Mouse (Mus musculus): ENCODE data around the gene Apod.
"Not testable (repeated sequence)": the region's sequence is repeated elsewhere in the genome, so short reads cannot be mapped to it uniquely, and the experiment has no call there.

Gene Apod

DNA sequence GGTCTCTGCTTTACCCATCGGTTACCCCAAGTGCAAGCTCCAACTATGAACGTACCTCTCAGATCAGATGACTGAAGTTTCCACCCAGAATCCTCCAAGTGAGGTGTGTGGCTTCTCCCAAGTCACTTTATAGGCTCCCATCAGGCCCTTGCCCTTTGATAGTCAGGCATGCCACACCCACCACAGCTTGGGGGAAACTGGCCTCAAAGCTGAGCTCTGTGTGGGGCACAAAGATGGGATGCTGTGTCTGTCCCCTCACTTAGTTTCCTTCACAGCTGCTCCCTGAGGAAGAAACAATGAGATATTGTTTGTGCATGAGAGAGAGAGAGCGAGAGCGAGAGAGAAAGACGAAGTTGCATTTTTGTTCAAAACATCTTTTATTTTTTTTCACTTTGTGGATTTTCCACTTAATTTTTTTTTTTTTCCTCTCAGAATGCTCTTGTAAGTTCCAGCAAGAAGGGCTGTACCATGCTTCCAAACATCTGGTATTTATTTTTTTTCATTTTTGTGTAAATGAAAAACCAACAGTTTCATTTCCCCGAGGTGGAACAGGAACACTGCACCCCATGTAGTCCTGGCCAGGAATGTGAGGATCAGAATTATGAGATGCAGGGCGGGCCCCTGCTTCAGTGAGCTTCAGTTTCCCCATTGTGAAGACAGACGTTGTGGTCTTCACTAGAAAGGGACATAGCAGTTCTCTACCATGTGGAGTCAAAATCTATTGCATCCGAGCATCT is at the start of gene Apod:
TSS of gene Apod (minus strand) at position 312 of the 737 bp plus-strand sequence.
- no peak for DNase-seq

- no peak for DNase-seq
Observed at GRCm38 (mm10) chr16:31363685-31364436, 49.3 kb upstream of the Apod start.

- DNase-seq, result no peak
Observed at GRCm38 (mm10) chr16:31359542-31359941, 44.9 kb upstream of the Apod start.

GRCm38 (mm10) chr16:31358991-31359390 is 44.4 kb upstream of the Apod start:
- no peak for DNase-seq

DNA sequence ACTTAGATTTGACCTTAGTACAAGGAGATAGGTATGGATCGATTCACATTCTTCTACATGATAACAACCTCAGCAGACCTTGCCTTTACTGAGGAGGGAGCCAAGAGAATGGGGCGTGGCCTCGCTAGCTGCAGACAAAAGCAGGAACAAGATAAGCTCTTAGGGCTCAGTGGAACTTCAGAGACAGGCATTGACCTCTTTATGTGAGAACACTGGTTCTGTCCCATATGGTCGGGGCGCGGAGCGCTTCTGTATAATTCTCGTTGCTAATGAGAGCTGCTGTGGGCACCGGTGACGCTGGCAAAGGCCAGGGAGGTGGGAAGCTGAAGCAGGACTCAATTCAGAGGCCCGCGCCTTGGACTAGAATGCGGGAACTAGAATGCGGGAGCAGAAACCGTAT is 44.0 kb upstream of the Apod start:
- no peak for DNase-seq

- DNase-seq, result no peak
Observed at GRCm38 (mm10) chr16:31355882-31356281, 41.3 kb upstream of the Apod start.

GRCm38 (mm10) chr16:31354341-31355329 is 40.0 kb upstream of the Apod start:
- peak; percentile 73 for DNase-seq

- no peak for DNase-seq
Observed at GRCm38 (mm10) chr16:31352996-31353395, 38.4 kb upstream of the Apod start.

DNA sequence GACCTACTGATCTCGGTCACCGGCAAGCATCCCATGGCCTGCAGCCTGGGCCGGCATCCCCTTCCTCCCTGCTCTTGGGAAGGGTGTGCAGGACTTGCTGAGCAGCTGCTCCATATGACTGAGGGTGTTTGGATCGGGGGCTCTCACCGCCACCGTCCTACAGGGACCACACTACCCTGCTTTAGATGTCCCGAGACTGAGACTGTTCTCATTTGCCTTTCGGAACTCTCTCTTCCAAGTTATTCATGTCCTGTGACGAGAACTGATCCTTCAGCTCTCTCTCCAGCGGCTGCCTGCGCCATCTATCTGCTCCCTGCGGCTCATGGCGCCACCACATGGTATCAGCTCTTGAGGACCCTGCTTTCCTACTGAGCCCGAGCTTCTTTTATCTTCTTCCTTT is 33.0 kb upstream of the Apod start:
- DNase-seq, result peak; percentile 43

GRCm38 (mm10) chr16:31342966-31343365 is 28.4 kb upstream of the Apod start:
- no peak for DNase-seq

GRCm38 (mm10) chr16:31342556-31342955 is 27.9 kb upstream of the Apod start:
- DNase-seq, result no peak

DNA sequence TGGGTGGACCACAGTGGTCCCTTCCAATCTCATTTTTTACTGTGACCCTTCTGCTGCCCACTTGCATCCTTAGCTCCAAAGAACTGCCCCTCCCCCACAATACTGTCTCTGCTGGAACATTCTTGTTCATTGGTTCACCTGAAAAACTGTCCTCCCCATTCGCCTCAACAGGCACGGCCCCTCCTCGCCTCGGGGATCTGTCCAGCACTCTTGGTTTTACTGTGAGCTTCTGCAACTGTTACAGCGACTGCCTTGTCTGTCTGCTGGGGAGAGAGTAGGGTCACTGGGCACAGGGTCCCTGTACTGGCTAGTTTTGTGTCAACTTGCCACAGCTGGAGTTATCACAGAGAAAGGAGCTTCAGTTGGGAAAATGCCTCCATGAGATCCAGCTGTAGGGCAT is 24.7 kb upstream of the Apod start:
- DNase-seq, result no peak

- no peak for DNase-seq
Observed at GRCm38 (mm10) chr16:31337956-31338355, 23.3 kb upstream of the Apod start.

DNA sequence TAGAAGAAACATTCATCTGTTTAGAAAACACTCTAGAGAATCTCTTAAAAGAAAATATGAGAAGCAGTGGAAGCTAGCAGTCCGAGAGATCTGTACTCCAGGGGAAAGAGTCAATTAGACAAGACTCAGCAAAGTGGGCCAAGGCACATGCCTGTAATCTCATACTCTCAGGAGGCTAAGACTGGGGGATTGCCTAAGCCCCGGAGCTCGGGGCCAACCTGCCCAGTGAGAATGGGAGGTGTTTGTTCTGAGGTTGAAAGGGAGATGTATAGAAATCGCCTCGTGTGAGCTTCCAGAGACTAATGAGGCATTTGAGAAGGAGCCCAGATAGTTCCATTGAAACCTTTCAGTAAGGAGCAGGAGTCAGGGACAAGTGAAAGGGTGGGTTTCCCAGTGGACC is 20.2 kb upstream of the Apod start:
- DNase-seq, result no peak

DNA sequence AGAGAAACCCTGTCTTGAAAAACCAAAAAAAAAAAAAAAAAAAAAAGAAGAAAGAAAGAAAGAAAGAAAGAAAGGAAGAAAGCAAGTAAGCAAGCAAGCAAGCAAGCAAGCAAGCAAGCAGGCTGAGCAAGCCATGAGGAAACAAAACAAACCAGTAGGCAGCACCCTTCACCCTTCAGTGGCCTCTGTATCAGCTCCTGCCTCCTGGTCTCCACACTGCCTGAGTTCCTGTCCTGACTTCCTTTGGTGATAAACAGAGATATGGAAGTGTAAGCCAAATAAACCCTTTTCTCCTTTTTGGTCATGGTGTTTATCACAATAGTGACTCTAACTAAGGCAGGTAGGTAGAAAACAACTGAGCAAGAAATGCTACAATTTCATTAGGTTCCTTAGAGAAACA is 18.0 kb upstream of the Apod start:
- DNase-seq, result no peak

- DNase-seq, result not testable (repeated sequence)
Observed at GRCm38 (mm10) chr16:31330970-31331369, 16.4 kb upstream of the Apod start.

DNA sequence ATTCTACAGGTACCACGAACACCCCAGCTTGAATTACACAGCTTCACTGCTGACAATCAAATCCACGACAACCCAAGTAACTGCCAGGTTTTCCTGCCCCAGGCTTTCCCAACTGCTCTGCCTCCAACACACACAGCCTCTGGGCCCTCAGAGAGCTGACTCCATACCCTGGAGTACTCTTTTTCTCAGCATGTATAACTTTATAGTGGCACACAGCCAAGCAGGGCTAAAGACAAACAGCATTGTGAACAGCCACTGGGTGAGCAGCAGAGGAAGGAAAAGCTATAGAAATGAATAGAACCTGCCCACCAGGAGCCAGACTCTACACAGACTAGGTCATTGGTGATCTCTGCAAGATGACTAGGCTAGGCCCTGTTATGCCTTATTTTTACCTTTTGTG is 15.1 kb upstream of the Apod start:
- DNase-seq, result no peak

GRCm38 (mm10) chr16:31327891-31328290 is 13.3 kb upstream of the Apod start:
- no peak for DNase-seq

GRCm38 (mm10) chr16:31327430-31327829 is 12.8 kb upstream of the Apod start:
- no peak for DNase-seq

- DNase-seq, result no peak
Observed at GRCm38 (mm10) chr16:31326679-31327078, 12.1 kb upstream of the Apod start.

DNA sequence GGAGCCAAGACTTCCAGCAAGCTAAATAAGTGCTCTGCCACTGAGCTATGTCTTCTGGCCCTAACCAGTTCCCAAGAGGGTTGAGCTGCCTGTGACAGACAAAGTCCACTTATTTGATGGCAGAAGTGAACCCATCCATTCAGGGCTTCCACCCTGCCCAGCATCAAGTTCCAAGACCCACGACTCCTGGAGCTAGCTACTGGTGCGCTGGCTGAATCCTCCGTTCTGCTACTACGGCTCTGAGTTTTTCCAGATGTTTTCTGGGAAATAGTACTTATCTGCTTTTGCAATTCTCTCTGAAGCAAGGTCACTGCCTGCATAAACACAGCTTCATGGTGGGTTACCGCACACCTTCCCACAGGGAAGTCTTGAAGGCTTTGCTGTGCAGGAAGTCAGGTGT is 11.4 kb upstream of the Apod start:
- no peak for DNase-seq

- no peak for DNase-seq
Observed at GRCm38 (mm10) chr16:31325120-31325519, 10.5 kb upstream of the Apod start.

GRCm38 (mm10) chr16:31321501-31321900 is 6.9 kb upstream of the Apod start:
- DNase-seq, result no peak
